Mouse (Mus musculus) adrenal gland (tissue): ENCODE data around the gene Slc28a1.
"Not testable (repeated sequence)": the region's sequence is repeated elsewhere in the genome, so short reads cannot be mapped to it uniquely, and the experiment has no call there.

ENCODE experiments used
- intact Hi-C: fragments of 180-260 bp; cut with DNase I; formaldehyde crosslinking; loops from one replicate; pipeline ENCODE4 v1.15.1; 2025

The Slc28a1 gene

DNA sequence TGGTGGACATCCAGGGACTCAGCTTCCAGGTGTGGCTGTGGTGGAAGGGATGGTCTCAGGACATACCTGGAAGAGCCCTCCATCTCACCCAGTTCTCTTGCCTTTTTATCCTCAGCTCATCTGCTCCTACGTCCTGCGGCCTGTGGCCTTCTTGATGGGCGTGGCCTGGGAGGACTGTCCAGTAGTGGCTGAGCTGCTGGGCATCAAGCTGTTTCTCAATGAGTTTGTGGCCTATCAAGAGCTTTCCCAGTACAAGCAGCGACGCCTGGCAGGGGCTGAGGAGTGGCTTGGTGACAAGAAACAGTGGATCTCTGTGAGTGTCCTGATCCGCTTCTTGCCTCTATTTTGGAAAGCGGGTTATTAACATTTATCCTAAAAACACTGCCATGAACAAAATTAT is 49.8 kb downstream of the Slc28a1 start:
- intact Hi-C loops = loop anchor here (2.0 to 10.0 kb wide), 2 partner anchors 140 to 172 kb away; no protein-coding TSS in a partner anchor

DNA sequence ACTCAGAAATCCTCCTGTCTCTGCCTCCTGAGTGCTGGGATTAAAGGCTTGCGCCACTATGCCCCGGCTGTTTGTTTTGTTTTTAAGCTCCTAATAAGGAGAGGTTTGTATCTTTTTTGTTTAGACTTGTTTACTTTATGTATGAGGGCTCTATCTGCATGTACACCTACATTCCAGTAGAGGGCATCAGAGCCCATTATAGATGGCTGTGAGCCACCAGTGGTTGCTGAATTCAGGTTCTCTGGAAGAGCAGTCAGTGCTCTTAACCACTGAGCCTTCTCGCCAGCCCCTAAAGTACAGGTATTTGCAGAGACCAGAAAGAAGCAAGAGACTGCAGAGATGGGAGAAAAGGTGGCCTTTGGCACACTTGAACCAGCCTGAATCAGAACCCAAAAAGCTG is 52.5 kb downstream of the Slc28a1 start:
- intact Hi-C loops = loop anchor here (10.0 kb wide), 1 partner anchor 138 kb away; no protein-coding TSS in a partner anchor

DNA sequence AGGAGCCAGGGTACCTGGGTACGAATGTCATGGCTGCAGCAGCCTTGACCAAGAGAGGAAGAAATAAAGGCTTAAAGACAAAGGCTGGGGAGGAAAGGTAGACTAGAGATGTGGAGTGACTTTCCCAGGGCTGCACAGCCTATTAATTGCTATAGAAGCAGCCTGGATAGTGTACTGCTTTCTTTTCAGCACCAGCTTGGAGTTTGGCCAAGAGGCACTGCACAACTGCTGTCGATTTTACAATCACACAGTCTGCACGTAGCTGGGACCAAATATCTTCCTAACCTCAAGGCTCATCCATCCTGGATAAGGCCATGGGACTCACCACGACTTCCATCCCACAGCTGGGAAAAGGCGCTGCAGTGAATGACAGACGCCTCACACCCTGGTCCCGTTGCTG is 54.8 kb downstream of the Slc28a1 start:
- intact Hi-C loops = loop anchor here (10.0 kb wide), 1 partner anchor 135 kb away; no protein-coding TSS in a partner anchor

DNA sequence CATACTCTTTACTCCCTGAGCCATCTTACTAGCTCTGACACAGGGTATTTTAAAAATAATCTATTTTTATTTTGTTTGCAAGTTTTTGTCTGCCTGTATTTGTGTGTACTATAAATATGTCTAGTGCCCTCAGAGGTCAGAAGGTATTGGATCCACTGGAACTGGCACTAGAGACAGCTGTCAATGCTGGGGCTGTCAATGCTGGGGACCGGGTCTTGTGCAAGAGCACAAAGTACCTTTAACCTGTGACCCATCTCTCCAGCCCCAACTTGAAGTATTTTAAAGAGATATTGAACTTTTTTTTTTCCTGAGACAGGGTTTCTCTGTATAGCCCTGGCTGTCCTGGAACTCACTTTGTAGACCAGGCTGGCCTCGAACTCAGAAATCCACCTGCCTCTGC is 59.3 kb downstream of the Slc28a1 start:
- intact Hi-C loops = no loop called here

DNA sequence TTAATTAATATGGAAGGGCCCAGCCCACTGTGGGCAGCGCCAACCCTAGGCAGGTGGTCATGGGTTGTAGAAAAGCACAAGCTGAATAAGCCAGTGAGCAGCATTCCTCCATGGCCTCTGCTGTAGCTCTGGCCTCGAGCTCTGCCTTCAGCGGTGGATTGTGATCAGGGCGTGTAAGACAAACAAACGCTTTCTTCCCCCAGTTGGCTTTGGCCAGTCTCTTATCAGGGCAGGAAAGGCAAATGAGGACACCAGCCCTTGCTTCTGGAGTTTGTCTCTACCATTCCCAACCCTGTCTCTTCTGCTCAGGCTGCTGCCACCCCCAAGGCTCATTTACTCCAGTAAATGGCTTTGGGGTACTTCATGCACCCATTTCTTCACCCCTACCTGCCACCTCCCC is 60.1 kb downstream of the Slc28a1 start:
- intact Hi-C loops = no loop called here

DNA sequence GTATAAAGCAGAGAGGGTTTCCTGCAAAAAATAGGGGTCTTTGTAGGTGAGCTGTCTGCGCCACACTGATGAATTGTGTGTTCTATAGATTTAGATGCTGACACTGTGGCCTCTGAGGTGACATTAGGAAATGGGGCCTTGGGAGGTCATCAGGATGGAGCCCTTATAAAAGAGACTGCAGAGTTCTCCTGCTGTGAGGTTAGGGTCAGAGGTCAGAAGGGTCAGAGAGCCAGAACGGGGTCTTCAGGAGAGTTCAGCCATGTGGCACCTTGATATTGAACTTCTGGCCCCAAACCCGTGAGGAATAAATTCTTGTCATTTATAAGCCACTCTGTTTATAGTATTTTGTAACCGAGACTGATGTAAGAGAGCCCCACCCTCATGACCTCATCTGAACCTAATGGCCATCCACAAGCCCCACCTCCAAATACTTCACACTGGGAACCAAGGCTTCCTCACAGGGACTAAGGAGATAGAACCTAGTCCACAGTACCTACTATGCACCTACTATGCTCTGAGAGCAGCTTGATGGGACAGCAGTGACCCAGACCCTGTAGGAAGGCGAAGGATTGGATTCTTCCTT is 61.7 kb downstream of the Slc28a1 start:
- intact Hi-C loops = no loop called here

DNA sequence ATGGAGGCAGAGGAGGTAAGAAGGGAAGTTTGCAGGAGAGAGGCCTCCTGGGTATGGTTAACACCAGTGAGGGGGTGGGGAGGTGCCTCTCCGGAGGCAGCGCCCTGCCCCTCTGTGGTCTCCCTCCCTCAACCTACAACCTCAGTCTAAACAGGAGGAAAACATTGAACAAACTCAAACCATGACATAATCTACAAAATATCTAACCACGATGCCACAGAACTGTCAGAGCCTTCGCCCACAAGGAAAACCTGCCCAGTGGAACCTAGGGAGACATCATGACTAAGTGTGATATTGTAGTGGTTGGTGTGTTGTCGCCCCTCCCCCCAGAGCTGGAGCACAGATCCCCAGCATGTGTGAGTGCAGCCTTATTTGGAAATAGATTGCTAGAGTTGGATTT is 64.9 kb downstream of the Slc28a1 start:
- intact Hi-C loops = no loop called here

DNA sequence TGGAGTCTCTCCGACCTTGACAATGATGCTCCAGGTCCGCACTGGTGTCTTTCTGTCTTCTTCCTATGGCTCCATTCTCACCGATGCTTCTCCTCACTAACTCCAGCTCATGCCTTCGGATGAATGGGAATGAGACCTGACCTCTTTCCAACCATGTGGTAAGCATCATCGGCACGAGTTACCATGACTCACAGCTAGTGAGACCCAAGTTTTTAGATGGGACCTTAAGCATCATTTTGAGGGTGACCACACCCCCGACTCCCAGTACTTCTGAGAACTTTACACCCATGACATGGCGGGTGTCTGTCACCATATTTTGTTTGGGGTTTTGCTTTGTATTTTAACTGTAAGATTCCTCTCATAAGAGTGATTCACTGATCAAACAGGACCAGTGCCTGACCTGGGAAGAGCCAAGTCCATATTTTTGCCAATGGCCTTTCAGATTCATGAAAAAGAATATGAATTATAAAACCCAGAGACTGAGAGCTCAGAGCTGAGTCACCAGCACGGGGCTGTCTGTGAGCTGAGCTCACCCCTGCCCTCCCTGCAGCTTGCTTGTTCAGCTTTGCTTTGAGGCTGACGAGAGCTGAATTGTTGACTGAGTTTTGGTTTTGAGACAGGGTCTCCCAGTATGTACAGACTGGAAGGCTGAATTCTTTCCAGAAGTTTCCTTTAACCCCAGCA is 68.0 kb downstream of the Slc28a1 start:
- intact Hi-C loops = no loop called here

DNA sequence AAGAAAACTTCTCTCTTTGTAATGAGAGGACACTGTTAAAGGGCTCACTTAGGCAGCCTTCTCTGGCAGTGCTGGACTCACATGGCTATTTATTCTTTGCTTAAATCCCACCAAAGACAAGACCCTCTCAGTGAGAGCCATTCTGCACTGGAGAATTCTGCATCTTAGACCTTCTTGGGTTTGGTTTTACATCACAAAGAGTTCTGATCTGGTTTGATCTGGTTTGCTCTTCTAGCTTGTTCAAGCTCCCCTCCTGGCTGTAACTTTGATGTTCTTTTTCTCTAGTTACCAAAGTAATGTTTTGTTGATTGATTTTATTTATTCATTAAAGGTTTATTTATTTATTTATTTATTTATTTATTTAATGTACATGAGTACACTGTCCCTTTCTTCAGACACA is 68.6 kb downstream of the Slc28a1 start:
- intact Hi-C loops = no loop called here

DNA sequence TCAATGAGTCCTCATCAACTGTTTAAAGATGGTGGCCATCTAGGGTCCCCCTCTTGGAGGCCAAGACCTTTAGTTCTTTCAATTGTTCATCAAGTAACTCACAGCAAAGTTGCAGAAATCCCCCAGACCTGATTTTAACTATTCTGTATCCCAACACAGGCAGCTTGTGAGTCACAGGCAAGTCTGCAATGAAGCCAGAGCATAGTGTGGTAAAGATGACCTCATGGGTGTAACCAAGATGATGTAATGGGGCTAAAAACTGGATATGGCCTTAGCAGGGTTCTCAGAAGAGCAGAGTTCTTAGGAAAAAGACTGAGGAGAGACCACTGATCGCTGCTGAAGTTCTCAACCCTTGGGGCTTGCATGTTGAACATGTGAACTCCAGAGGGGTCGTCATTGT is 69.5 kb downstream of the Slc28a1 start:
- intact Hi-C loops = no loop called here

DNA sequence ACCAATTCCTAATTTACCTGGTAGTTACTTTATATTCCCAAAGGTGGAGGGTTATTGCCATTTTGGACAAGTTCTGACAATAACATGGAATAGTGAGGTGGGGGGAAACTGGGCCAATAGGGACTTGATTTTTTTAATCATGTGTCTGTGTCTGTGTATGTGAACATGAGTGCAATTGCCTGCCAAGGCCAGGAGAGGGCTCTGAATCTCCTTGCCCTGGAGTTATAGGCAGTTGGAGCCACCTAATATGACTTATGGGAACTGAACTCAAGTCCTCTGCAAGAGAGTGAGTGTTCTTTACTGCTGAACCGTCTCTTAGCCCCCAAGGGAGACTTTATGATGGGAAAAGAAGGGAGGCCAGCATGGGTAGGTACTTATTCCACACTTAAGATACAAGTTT is 70.1 kb downstream of the Slc28a1 start:
- intact Hi-C loops = no loop called here

DNA sequence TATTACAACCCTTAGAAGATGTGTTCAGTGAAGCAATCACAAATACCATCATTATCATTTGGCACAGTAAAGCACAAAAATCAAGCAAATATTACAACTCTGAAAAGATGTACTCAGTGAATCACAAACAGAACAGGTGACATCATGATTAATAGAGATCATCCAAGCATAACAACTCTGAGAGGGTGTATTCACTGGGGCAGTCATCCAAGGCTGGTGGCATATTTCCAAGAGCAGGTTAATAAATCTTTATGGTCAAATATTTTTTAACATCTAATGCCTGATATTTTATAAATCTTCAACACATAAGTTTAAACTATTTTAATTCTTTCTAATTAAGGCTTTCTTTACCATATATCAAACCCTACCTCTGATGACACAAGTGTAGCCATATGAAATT is 71.4 kb downstream of the Slc28a1 start:
- intact Hi-C loops = not testable (repeated sequence)

DNA sequence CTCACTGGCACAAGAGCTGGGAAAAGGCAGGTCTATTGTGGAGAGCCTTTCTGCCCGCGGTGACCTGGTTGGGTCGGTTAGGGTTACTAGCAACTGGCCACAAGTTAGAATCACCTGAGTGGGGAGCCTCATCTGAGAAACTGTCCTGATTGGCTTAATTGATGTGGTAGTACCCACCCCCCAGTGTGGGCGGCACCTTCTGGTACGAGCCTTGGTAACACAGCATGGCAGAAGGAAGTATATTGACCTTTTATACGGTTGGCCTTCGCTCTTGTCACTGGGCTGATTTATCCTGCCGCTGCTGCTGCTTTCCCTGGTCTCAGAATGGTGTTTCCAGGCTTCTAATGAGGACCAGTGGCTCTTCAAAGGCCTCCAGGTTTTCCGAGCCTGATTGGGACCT is 74.6 kb downstream of the Slc28a1 start:
- intact Hi-C loops = no loop called here

DNA sequence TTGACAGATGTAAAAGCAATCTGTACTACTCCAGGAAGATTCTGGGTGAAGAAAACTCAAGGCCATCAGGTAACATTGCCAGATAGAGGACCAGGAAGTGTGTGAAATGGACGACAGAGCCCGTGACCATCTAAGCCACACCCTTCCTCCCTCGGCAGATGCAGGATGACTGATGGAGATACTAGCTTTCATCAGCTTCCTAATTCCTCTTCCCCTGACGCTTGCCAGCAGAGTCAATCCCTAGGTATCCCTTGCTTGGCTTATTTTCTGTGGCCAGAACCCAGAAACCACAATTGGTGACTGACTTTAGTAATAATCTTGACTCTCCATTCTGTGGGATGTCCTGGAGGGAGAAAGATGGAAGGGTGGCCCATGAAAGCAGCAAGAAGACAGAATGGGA is 80.9 kb downstream of the Slc28a1 start:
- intact Hi-C loops = no loop called here

DNA sequence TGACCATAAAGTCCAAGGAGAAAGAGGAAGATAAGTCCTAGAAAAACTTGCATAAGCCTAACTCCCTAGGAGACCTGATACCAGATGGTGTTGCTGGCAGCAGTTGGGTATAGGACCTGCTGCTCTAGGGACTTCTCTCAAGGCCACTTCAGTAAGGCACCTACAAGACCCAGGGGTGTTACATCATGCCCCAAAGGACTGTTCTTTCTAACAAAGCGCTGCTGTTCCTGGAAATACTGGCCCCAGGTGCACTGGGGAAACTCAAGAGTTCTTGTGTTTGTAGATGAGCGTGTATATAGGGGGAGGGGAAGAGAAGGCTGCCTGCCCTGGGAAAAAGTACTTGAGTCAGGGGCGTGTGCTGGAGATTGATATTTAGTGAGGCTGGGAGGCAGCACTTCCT is 82.2 kb downstream of the Slc28a1 start:
- intact Hi-C loops = no loop called here

DNA sequence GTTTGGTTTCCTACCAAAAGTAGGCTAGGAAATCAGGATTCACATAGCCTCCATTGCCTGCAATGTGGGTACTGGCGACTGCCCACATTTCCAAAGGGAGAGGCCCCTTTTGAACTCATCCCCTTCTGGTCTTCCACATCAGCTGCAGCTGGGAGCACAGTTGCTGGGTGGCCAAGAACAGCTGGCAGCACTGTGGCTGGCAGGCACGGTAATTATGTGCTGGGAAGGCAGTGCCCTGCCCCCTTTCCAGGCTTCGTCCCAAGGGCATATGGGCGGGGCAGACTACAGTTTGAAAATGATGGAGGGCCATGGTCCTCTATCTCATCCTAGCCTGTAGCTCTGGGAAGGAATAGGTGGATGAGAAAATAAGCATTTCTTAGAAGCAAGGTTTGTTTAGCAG is 83.9 kb downstream of the Slc28a1 start:
- intact Hi-C loops = no loop called here

DNA sequence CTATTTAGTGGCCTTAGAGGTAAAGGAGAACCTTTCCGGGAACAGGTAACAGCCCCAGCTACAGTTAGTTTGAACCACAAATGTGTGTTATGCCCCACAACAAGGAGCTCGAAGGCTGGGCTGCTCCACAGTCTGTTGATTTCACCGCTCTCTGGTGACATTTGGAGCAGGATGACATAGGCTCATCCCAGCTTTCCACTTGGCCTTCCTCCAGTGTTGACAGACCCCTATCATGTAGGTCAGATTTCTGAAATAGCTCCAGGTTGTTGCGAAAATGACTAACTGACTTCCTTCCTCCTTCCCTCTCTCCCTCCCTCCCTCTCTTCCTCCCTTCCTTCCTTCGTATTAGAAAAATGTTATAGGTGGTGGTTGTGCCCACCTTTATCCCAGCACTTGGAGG is 84.5 kb downstream of the Slc28a1 start:
- intact Hi-C loops = no loop called here

DNA sequence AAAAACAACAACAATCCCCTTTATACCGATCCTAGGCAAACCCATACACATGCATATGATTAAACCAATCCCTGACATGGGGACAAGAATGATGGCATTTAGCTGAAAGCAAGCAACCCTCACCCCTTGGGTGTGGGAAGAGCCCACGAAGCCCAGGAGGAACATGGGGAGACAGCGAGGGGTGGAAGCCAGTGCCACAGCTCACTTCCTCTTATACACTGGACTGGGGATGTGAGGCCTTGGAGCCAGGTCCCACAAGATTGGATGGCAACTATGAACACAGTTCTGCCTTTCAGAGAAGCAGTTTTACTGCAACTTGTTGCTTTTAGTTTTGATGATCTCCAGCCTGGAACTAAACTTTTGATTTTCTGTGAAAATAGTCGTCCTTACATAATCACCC is 85.2 kb downstream of the Slc28a1 start:
- intact Hi-C loops = no loop called here

DNA sequence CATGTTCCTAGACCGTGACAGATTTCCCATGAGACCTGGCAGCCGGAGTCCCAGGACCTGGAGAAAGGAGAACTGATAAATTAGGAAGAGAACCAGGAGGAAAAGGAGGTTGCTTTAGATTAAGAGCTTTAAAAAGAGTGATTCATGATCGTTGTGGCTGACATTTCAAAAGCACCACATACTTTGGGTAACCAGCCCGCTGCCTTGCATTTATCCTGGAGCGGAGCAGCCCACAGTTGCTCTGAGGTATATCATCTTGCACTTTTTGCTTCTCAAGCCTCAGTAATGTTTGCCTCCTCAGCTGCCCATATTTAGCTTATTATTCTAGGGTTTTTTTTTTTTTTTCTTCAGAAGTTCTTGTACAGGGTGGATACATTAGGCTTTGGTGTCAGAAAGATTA is 87.8 kb downstream of the Slc28a1 start:
- intact Hi-C loops = no loop called here

DNA sequence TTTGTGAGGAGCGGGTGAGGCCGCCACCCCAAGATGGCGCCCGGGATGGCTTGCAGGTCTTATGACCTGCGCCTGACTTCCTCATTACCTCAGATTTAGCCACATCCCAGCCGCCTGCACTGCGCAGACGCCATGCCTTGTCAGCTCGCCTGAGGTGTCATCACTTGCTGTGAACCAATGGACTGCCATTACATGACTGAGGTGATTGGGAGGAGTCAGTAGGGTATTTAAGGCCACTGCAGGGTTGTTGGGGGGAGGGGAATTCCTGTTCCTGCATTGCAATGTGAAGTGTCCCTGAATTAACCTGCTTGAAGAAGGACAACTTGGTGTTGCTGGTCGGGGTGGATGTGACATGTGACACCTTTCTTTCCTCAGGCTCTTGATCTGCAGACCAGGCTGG is 89.0 kb downstream of the Slc28a1 start:
- intact Hi-C loops = not testable (repeated sequence)

DNA sequence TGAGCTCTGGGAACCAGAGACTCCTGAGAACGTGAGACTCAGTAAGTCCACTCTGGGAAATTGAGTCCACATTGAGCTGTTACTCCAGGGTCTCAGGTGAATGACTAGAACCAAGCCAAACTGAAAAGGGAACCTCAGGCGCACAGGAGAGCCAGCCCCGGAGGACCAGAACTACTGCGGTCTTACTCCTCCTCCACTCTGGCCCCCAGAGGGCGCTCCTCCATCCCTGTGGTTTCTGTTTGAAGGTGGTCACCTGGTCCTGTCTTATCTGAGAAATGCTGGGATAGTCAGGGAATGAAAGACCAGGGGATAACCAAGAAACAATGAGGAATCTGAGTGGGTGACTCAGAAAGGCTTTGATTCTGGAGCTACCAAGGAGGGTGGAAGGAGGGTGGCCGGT is 94.3 kb downstream of the Slc28a1 start:
- intact Hi-C loops = no loop called here

DNA sequence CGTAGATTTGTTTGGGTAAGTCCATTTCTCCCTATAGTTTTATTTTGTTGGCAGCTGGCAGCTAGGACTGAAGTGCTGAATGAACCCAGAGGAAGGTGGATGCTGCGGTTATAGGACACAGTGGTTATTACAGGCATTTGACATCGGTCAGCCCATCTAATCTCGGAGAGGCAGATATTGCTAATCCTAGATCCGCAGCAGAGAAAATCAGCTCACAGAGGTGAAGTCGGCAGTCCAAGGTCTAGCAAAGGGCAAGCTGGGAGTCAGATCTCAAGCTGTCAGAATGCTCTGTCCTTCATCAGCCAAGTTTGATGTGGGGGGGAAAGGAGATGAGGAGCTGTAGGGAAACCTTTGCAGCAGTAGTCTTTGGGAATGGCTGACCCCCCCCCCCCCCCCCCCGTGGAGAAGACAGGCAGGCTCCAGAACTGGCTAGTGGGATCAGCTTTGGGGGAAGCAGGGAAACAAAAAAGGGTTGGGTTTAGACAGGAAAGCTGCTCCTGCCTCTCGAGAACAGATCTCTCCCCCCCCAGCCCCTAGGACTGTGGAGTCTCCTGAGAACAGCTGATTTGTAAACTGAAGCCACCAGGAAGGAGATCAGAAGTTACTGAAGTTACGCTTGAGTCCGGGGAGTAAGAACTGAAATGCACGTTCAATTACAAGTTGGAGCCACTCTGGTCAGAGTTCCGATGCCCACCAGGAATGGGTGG is 95.5 kb downstream of the Slc28a1 start:
- intact Hi-C loops = loop anchor here (5.0 kb wide), 2 partner anchors 92 to 127 kb away; no protein-coding TSS in a partner anchor

DNA sequence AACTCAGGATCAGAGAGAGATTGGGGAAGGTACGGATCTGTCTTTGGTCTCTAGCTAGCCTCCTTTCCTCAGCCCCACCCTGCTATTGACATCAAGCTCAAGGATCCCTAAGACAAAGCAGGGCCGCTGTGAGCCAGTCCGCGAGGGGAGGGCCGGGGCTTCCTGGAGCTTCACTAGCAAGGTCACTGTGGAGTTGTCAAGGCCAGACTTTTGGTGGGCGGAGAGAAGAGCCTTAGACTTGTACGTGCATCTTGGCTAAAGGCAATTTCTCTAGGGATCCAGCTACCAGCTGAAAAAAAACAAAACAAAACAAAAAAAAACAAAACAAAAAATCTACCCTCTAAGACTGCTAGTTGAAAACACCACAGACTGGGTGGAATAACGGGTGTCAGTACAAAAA is 97.2 kb downstream of the Slc28a1 start:
- intact Hi-C loops = loop anchor here (5.0 kb wide), 2 partner anchors 91 to 126 kb away; no protein-coding TSS in a partner anchor
